Mouse (Mus musculus) stomach, postnatal 0 days (tissue): ENCODE data around the gene Pheta1. TPM values are rescaled to one million over a fixed set of nuclear protein-coding genes. Genes with fewer than 3 reads are reported as not detected.
A peak's percentile ranks its signal among the peaks of the same experiment; 100 is the strongest.

Experiments used
- ATAC-seq: fragments of 200-750 bp; cut with Nextera tagmentation; 2 replicates; pipeline ENCODE4 v1.8.0; 2017; ENCODE audit not compliant: low FRiP score, low TSS enrichment
- DNase-seq: peaks from one replicate; pipeline ENCODE4 v3.0.0-alpha.2; 2016; ENCODE audit warnings: low spot score
- H3K27ac ChIP-seq: fragments of 300-500 bp; sonication (generic); replicated peaks from 2 replicates; pipeline ENCODE4 v1.5.1; 2014; ENCODE audit warnings: mild to moderate bottlenecking, control low read depth
- H3K27me3 ChIP-seq: fragments of 300-500 bp; sonication (generic); 2 replicates; pipeline ENCODE4 v1.6.1; 2014; ENCODE audit warnings: low read length; ENCODE audit not compliant: control insufficient read depth, insufficient read depth
- H3K36me3 ChIP-seq: fragments of 300-500 bp; sonication (generic); 2 replicates; pipeline ENCODE4 v1.6.1; 2014; ENCODE audit warnings: low read length, mixed read lengths; ENCODE audit not compliant: control insufficient read depth, insufficient read depth
- H3K4me1 ChIP-seq: fragments of 300-500 bp; sonication (generic); replicated peaks from 2 replicates; pipeline ENCODE4 v1.6.1; 2014; ENCODE audit warnings: antibody characterized with exemption; ENCODE audit not compliant: control insufficient read depth, insufficient read depth
- H3K4me2 ChIP-seq: fragments of 300-500 bp; sonication (generic); replicated peaks from 2 replicates; pipeline ENCODE4 v1.6.1; 2014; ENCODE audit warnings: low read depth, mild to moderate bottlenecking, control low read depth, moderate library complexity
- H3K4me3 ChIP-seq: fragments of 300-500 bp; sonication (generic); 2 replicates; pipeline ENCODE4 v1.5.1; 2014; ENCODE audit warnings: low read depth, low read length, control low read depth
- H3K9ac ChIP-seq: fragments of 300-500 bp; sonication (generic); 2 replicates; pipeline ENCODE4 v1.6.1; 2014; ENCODE audit warnings: mild to moderate bottlenecking, low read length, control low read depth, mixed read lengths
- H3K9me3 ChIP-seq: fragments of 300-500 bp; sonication (generic); 2 replicates; pipeline ENCODE4 v1.6.1; 2016; ENCODE audit warnings: low read length; ENCODE audit not compliant: control insufficient read depth
- CTCF ChIP-seq: IDR thresholded peaks from 2 replicates; pipeline ENCODE4 v1.5.1; 2016; ENCODE audit warnings: antibody characterized with exemption, low read depth, mild to moderate bottlenecking, moderate library complexity
- EP300 ChIP-seq: optimal IDR thresholded peaks from 2 replicates; pipeline ENCODE3; 2016; ENCODE audit warnings: antibody characterized with exemption
- WGBS: fragments of 180-500 bp; shearing (Covaris S2); extraction: QIAGEN DNeasy Blood & Tissue Kit; methylation state at CpG from one replicate; pipeline ENCODE4 v1.1.7; 2014; 5-methylcytosine and 5-hydroxymethylcytosine counted together
- polyA plus RNA-seq: library from polyadenylated mRNA; unstranded; fragments of >200 nt; fragmentation: Nextera tagmentation; extraction: Ambion mirVana; gene quantifications from 2 replicates; pipeline ENCODE4 v1.2.1, GENCODE M21; 2015

Gene Pheta1
- polyA plus RNA-seq, 1 experiment from 2014 or later: 24.3 TPM

- Histone ChIP-seq H3K27ac (no peak overlapping the region), H3K36me3 (peaks cover 33% of the 10 kb centered on the region)
- no peak for ATAC-seq
These were observed 36.1 kb upstream of the Pheta1 start for GRCm38 (mm10) chr5:121812526-121813243.

GRCm38 (mm10) chr5:121813744-121814143 is 35.0 kb upstream of the Pheta1 start:
- 93% methylated on average over 10 of the region's 10 CpGs for WGBS
- ATAC-seq (no peak), DNase-seq (no peak)
- no peak overlapping the region for H3K4me2 ChIP-seq
- H3K9me3 ChIP-seq: no peaks in the 10 kb centered on the region
- no peak for TF ChIP-seq EP300
- TF ChIP-seq CTCF: no peak
- peaks cover 43% of the 10 kb centered on the region for H3K36me3 ChIP-seq
- H3K9ac ChIP-seq: no peak overlapping the region
- H3K4me3 ChIP-seq: no peak overlapping the region
- H3K27ac ChIP-seq: peak overlapping the region; percentile 40; the same call in 1 of the 2 replicates
- H3K27me3 ChIP-seq: no peaks in the 10 kb centered on the region
- no peaks in the 10 kb centered on the region for H3K4me1 ChIP-seq

More at GRCm38 (mm10) chr5:121812526-121813243, 36.1 kb upstream of the Pheta1 start:
- Histone ChIP-seq H3K27me3 (no peaks in the 10 kb centered on the region), H3K4me1 (no peaks in the 10 kb centered on the region), H3K4me3 (no peak overlapping the region), H3K9ac (no peak overlapping the region), H3K4me2 (no peak overlapping the region), H3K9me3 (no peaks in the 10 kb centered on the region)
- DNase-seq: no peak
- TF ChIP-seq EP300 (no peak), CTCF (no peak)
- 80% methylated on average over 7 of the region's 7 CpGs for WGBS

- ATAC-seq (peak; percentile 64), DNase-seq (peak; percentile 50)
- WGBS: 56% methylated on average over 3 of the region's 3 CpGs
These were observed 33.7 kb upstream of the Pheta1 start for GRCm38 (mm10) chr5:121815067-121815466.

GRCm38 (mm10) chr5:121815867-121816380 is 32.9 kb upstream of the Pheta1 start:
- DNase-seq (no peak), ATAC-seq (no peak)
- Histone ChIP-seq H3K4me3 (no peak overlapping the region), H3K4me1 (no peaks in the 10 kb centered on the region), H3K27ac (no peak overlapping the region), H3K9me3 (no peaks in the 10 kb centered on the region), H3K36me3 (peaks cover 47% of the 10 kb centered on the region), H3K9ac (no peak overlapping the region), H3K27me3 (no peaks in the 10 kb centered on the region), H3K4me2 (no peak overlapping the region)
- TF ChIP-seq EP300: no peak
- TF ChIP-seq CTCF: no peak
- WGBS: 74% methylated on average over 8 of the region's 8 CpGs

More at GRCm38 (mm10) chr5:121815067-121815466, 33.7 kb upstream of the Pheta1 start:
- H3K4me2 ChIP-seq: no peak overlapping the region
- no peak overlapping the region for H3K27ac ChIP-seq
- H3K27me3 ChIP-seq: no peaks in the 10 kb centered on the region
- TF ChIP-seq CTCF (peak; percentile 85), EP300 (no peak)
- no peaks in the 10 kb centered on the region for H3K4me1 ChIP-seq
- no peak overlapping the region for H3K9ac ChIP-seq
- H3K4me3 ChIP-seq: no peak overlapping the region
- peaks cover 47% of the 10 kb centered on the region for H3K36me3 ChIP-seq
- no peaks in the 10 kb centered on the region for H3K9me3 ChIP-seq

- 95% methylated on average over 2 of the region's 2 CpGs for WGBS
- H3K4me2 ChIP-seq: no peak overlapping the region
- peaks cover 42% of the 10 kb centered on the region for H3K36me3 ChIP-seq
- no peak overlapping the region for H3K4me3 ChIP-seq
- no peaks in the 10 kb centered on the region for H3K27me3 ChIP-seq
- no peaks in the 10 kb centered on the region for H3K4me1 ChIP-seq
- H3K9ac ChIP-seq: no peak overlapping the region
- no peaks in the 10 kb centered on the region for H3K9me3 ChIP-seq
- H3K27ac ChIP-seq: no peak overlapping the region
- DNase-seq: no peak
- no peak for ATAC-seq
- TF ChIP-seq EP300 (no peak), CTCF (no peak)
These were observed 32.2 kb upstream of the Pheta1 start for GRCm38 (mm10) chr5:121816611-121817010.

- ATAC-seq (no peak), DNase-seq (no peak)
- no peak for TF ChIP-seq CTCF
- TF ChIP-seq EP300: no peak
- 82% methylated on average over 9 of the region's 9 CpGs for WGBS
- H3K4me1 ChIP-seq: no peaks in the 10 kb centered on the region
- H3K9me3 ChIP-seq: no peaks in the 10 kb centered on the region
- no peak overlapping the region for H3K4me2 ChIP-seq
- no peak overlapping the region for H3K27ac ChIP-seq
- peaks cover 38% of the 10 kb centered on the region for H3K36me3 ChIP-seq
- no peak overlapping the region for H3K9ac ChIP-seq
- H3K4me3 ChIP-seq: no peak overlapping the region
- no peaks in the 10 kb centered on the region for H3K27me3 ChIP-seq
These were observed 31.2 kb upstream of the Pheta1 start for GRCm38 (mm10) chr5:121817551-121817950.
